Mouse (Mus musculus): ENCODE measurements around the gene Atp6v0a1.

DNA sequence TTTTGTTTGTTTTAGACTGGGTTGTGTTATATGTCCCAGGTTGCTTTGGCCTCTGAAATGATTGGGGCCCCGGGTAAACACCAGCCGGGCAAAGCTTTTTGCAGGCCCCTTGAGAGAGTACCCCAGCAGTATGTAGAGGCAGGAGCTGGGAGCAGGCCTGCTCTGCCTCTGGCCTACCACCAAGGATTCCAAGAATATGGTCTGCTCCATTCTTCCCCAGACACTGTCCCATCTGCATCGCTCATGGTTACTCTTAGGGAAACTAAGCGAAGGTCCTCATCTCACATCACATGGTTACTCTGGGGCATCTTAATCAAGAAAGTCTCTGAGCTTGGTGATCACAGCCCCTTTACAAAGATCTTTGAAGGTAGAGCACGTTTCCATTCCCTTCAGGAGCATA is 40.8 kb upstream of the Atp6v0a1 start:
- no peak for TF ChIP-seq CTCF (IDR thresholded peaks at IDR 0.05; ENCODE audit: control insufficient read depth, insufficient read depth, low read length)
- TF ChIP-seq POLR2A (IDR thresholded peaks at IDR 0.05; ENCODE audit: borderline replicate concordance, control insufficient read depth, low read depth, low read length), result no peak
